Mouse (Mus musculus): Measurements from ENCODE around the gene Gm4553. TPM values are rescaled to one million over a fixed set of nuclear protein-coding genes. Genes with fewer than 3 reads are reported as not detected.
"Not testable (repeated sequence)": the region's sequence is repeated elsewhere in the genome, so short reads cannot be mapped to it uniquely, and the experiment has no call there.

Gm4553 gene
- polyA plus RNA-seq, 1 experiment from 2014 or later, result not detected

GRCm38 (mm10) chr7:142128843-142129242, 36.7 kb downstream of the Gm4553 start:
- H3K27ac ChIP-seq, result no peak overlapping the region
- H3K27me3 ChIP-seq, result 0 out of 2 replicates have a peak, but pooled peaks cover 6% of the 10 kb centered on the region
- WGBS, result 68% methylated on average over 4 of the region's 4 CpGs
- H3K4me3 ChIP-seq, result no peak overlapping the region
- H3K36me3 ChIP-seq, result no peaks in the 10 kb centered on the region
- H3K9me3 ChIP-seq, result no peaks in the 10 kb centered on the region
- no peak for ATAC-seq (ENCODE audit: low FRiP score)
- H3K4me1 ChIP-seq (replicated peaks), result no peaks in the 10 kb centered on the region
- no peak overlapping the region for H3K4me2 ChIP-seq
- H3K9ac ChIP-seq, result no peak overlapping the region

GRCm38 (mm10) chr7:142120629-142121028, 44.9 kb downstream of the Gm4553 start, which contains the start of gene Gm45618:
Gene Gm45618, minus strand, starts transcription at chr7:142120729.
- 100% methylated on average over 1 of the region's 1 CpGs for WGBS
- not testable (repeated sequence) for H3K4me1 ChIP-seq (replicated peaks); H3K4me2 ChIP-seq; H3K9me3 ChIP-seq; H3K36me3 ChIP-seq; ATAC-seq (ENCODE audit: low FRiP score); H3K27ac ChIP-seq; H3K9ac ChIP-seq; H3K4me3 ChIP-seq; H3K27me3 ChIP-seq

GRCm38 (mm10) chr7:142119632-142120031, 45.9 kb downstream of the Gm4553 start:
- ATAC-seq (ENCODE audit: low FRiP score), result no peak
- Histone ChIP-seq H3K36me3 (no peaks in the 10 kb centered on the region), H3K9me3 (no peaks in the 10 kb centered on the region), H3K27ac (no peak overlapping the region), H3K4me3 (no peak overlapping the region), H3K4me1 (replicated peaks) (no peaks in the 10 kb centered on the region), H3K9ac (no peak overlapping the region), H3K27me3 (no peaks in the 10 kb centered on the region), H3K4me2 (no peak overlapping the region)
- 17% methylated on average over 5 of the region's 5 CpGs for WGBS

Other genes starting within 250 kb of the Gm4553 start
- gene Tollip, start 247.2 kb downstream of the Gm4553 start, polyA plus RNA-seq (2015; fragmentation: Nextera tagmentation; extraction: Ambion mirVana), result 70.1 and 72.9 TPM in 2 replicates
- 22.5 and 24.5 TPM in 2 replicates for gene Brsk2, start 216.0 kb downstream of the Gm4553 start, polyA plus RNA-seq (2015; fragmentation: Nextera tagmentation; extraction: Ambion mirVana)
- gene Mob2, start 104.7 kb downstream of the Gm4553 start, polyA plus RNA-seq (2015; fragmentation: Nextera tagmentation; extraction: Ambion mirVana), result 53.0 and 53.5 TPM in 2 replicates
- gene Dusp8, start 69.9 kb downstream of the Gm4553 start, polyA plus RNA-seq (2015; fragmentation: Nextera tagmentation; extraction: Ambion mirVana), result 87.3 and 90.2 TPM in 2 replicates
- 0.27 and 0.32 TPM in 2 replicates for gene Gm45618, start 45.0 kb downstream of the Gm4553 start, polyA plus RNA-seq (2015; fragmentation: Nextera tagmentation; extraction: Ambion mirVana)
- not detected in 2 replicates for gene Gm39115, start 29.7 kb downstream of the Gm4553 start, polyA plus RNA-seq (2015; fragmentation: Nextera tagmentation; extraction: Ambion mirVana)
- not detected in 2 replicates for gene Gm45337, start 21.1 kb downstream of the Gm4553 start, polyA plus RNA-seq (2015; fragmentation: Nextera tagmentation; extraction: Ambion mirVana)
- gene Gm29735, start 8.6 kb downstream of the Gm4553 start, polyA plus RNA-seq (2015; fragmentation: Nextera tagmentation; extraction: Ambion mirVana), result not detected in 2 replicates
- gene Krtap5-2, start 10.3 kb upstream of the Gm4553 start, polyA plus RNA-seq (2015; fragmentation: Nextera tagmentation; extraction: Ambion mirVana), result not detected in 2 replicates
- not detected in 2 replicates for gene Gm10153, start 24.6 kb upstream of the Gm4553 start, polyA plus RNA-seq (2015; fragmentation: Nextera tagmentation; extraction: Ambion mirVana)
- not detected in 2 replicates for gene Krtap5-3, start 35.6 kb upstream of the Gm4553 start, polyA plus RNA-seq (2015; fragmentation: Nextera tagmentation; extraction: Ambion mirVana)
- not detected in 2 replicates for gene Gm7579, start 46.1 kb upstream of the Gm4553 start, polyA plus RNA-seq (2015; fragmentation: Nextera tagmentation; extraction: Ambion mirVana)
- gene Krtap5-5, start 64.2 kb upstream of the Gm4553 start, polyA plus RNA-seq (2015; fragmentation: Nextera tagmentation; extraction: Ambion mirVana), result not detected in 2 replicates
- not detected in 2 replicates for gene Gm40460, start 75.3 kb upstream of the Gm4553 start, polyA plus RNA-seq (2015; fragmentation: Nextera tagmentation; extraction: Ambion mirVana)
- gene Gm2431, start 92.6 kb upstream of the Gm4553 start, polyA plus RNA-seq (2015; fragmentation: Nextera tagmentation; extraction: Ambion mirVana), result not detected in 2 replicates
- not detected in 2 replicates for gene Gm4559, start 108.6 kb upstream of the Gm4553 start, polyA plus RNA-seq (2015; fragmentation: Nextera tagmentation; extraction: Ambion mirVana)
- not detected in 2 replicates for gene Krtap5-1, start 131.4 kb upstream of the Gm4553 start, polyA plus RNA-seq (2015; fragmentation: Nextera tagmentation; extraction: Ambion mirVana)
- gene Krtap5-4, start 137.8 kb upstream of the Gm4553 start, polyA plus RNA-seq (2015; fragmentation: Nextera tagmentation; extraction: Ambion mirVana), result not detected in 2 replicates
- gene Ifitm10, start 208.0 kb upstream of the Gm4553 start, polyA plus RNA-seq (2015; fragmentation: Nextera tagmentation; extraction: Ambion mirVana), result 2.3 and 2.6 TPM in 2 replicates
- gene Gm49369, start 216.9 kb upstream of the Gm4553 start, polyA plus RNA-seq (2015; fragmentation: Nextera tagmentation; extraction: Ambion mirVana), result 0.36 TPM in 1 of 2 replicates, not detected in the other
- gene Ctsd, start 222.3 kb upstream of the Gm4553 start, polyA plus RNA-seq (2015; fragmentation: Nextera tagmentation; extraction: Ambion mirVana), result 270 and 293 TPM in 2 replicates